ENCODE assay signal across 17 mouse cellular contexts in the genomic region with DNA sequence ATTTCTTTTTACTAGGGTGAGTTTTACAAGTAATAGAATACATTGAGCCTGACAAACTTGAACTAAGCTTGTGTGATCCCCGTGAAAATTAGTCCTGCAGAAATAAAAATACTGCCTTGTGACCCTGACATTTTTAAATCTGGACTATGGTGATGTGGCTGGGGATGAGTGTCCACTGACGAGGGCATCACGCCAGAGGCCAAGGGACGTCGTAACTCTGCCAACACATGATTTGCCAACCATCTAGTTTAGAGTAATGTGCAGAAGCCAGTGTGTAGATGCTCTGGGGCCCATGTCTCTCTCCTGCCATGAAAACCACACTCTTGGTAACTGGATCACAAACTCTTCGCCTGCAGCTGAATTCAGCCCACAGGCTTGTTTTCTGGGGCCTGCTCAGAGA. TPM values are rescaled to one million over a fixed set of nuclear protein-coding genes. Genes with fewer than 3 reads are reported as not detected.
DNase-seq lines count a peak whose midpoint lies in the region.
"Had no signal": no experiment of that assay in that cellular context is flagged by ENCODE, and none has a peak within 500 bp of the region (broad histone marks: within the 10 kb centered on the region; RNA-seq: fewer than 3 reads in every experiment).

No protein-coding gene starts in this region.

- peak; percentile 79 for DNase-seq in gastrocnemius, adult 18-20 months (ENCODE audit: low spot score)
- DNase-seq in gastrocnemius, postnatal 4 days (ENCODE audit: low spot score in 2 of 2): no peak
- DNase-seq in adipocyte (ENCODE audit: low spot score): peak; percentile 29
- DNase-seq in adrenal gland, postnatal 25 days: peak; percentile 79
- peak; percentile 19 to 56 for DNase-seq in heart, adult 9 months (ENCODE audit: low spot score in 2 of 2)
- no peak for DNase-seq in retina, embryonic 14.5 days (ENCODE audit: low spot score)
- no peak for DNase-seq in urinary bladder, postnatal 10 days (ENCODE audit: low spot score)
- DNase-seq in yolk sac, embryonic 10.5 days (ENCODE audit: low spot score): no peak
- DNase-seq: cerebellum, adult 11 months; cerebellum, postnatal 36 days; kidney, postnatal 14 days; lung, adult 18-20 months; thymus, postnatal 14 days had no signal

RNA-seq across cellular contexts. Expression of gene Mlf1, which starts 6.4 kb away (rescaled TPM):
- 100 to 1,000 TPM; 145 to 270 TPM for total RNA-seq in gastrocnemius, adult 18-20 months (2021)
- 100 to 1,000 TPM; 488 to 502 TPM for total RNA-seq in gastrocnemius, postnatal 4 days (2021)
- 4.1 and 4.9 TPM in 2 replicates for total RNA-seq in adrenal gland, postnatal 25 days (2021)
- total RNA-seq: CH12.LX; megakaryocyte-erythroid progenitor cell, adult 5-6 weeks had no signal

RNA-seq across cellular contexts. Expression of gene Gm17402, which starts 7.5 kb away (rescaled TPM):
- not detected for total RNA-seq in gastrocnemius, adult 18-20 months (2021)
- total RNA-seq in gastrocnemius, postnatal 4 days (2021): not detected
- not detected in 2 replicates for total RNA-seq in adrenal gland, postnatal 25 days (2021)
- total RNA-seq: CH12.LX; layer of hippocampus, postnatal 10 days; left cerebral cortex, postnatal 14 days; megakaryocyte-erythroid progenitor cell, adult 5-6 weeks had no signal

Comparison
In these comparisons a context has a peak if more than half of its experiments do, and no peak if none do; other contexts are left out.
1. DNase-seq: peak in gastrocnemius, adult 18-20 months (single experiment), adipocyte (single experiment), adrenal gland, postnatal 25 days (single experiment) and heart, adult 9 months (2 of 2); none in gastrocnemius, postnatal 4 days (0 of 2), retina, embryonic 14.5 days (single experiment), urinary bladder, postnatal 10 days (single experiment) and yolk sac, embryonic 10.5 days (single experiment).
2. RNA of gene Mlf1, which starts 6.4 kb away (total RNA-seq): 488 to 502 TPM in gastrocnemius, postnatal 4 days and 145 to 270 TPM in gastrocnemius, adult 18-20 months; 4.1 to 4.9 TPM in adrenal gland, postnatal 25 days; every median in the first group is over 10 times any median in the second.